Mouse (Mus musculus): ENCODE measurements at regions not wholly inside any gene's neighbourhood (a gene's known extent, or its start where the extent isn't known, plus 50 kb on each side); places are given as distances from the start of the nearest gene placed in this dataset.

GRCm38 (mm10) chr2:45227276-45227944 lies 110.2 kb upstream of the Zeb2 start:
- Histone ChIP-seq H3K27ac (ENCODE audit: low read depth, low read length) (no peak overlapping the region), H3K4me3 (ENCODE audit: low read depth, low read length) (no peak overlapping the region), H3K4me2 (ENCODE audit: low read depth) (peak overlapping the region; percentile 19; the same call in 1 of the 2 replicates), H3K9me3 (ENCODE audit: low read length) (no peaks in the 10 kb centered on the region), H3K4me1 (ENCODE audit: insufficient read depth) (peaks cover 4% of the 10 kb centered on the region), H3K36me3 (ENCODE audit: insufficient read depth) (no peaks in the 10 kb centered on the region), H3K27me3 (ENCODE audit: insufficient read depth, low read length) (no peaks in the 10 kb centered on the region), H3K9ac (no peak overlapping the region)
- DNase-seq (no peak), ATAC-seq (peak; percentile 61; the same call in 1 of the 2 replicates)
- no peak for TF ChIP-seq CTCF (IDR thresholded peaks at IDR 0.05; ENCODE audit: low read depth)
- 23% methylated on average over 14 of the region's 14 CpGs for WGBS

GRCm38 (mm10) chr2:45226045-45226370 lies 108.8 kb upstream of the Zeb2 start:
- Histone ChIP-seq H3K4me2 (ENCODE audit: low read depth) (no peak overlapping the region), H3K27me3 (ENCODE audit: insufficient read depth, low read length) (no peaks in the 10 kb centered on the region), H3K27ac (ENCODE audit: low read depth, low read length) (no peak overlapping the region), H3K9ac (no peak overlapping the region), H3K9me3 (ENCODE audit: low read length) (no peaks in the 10 kb centered on the region), H3K4me1 (ENCODE audit: insufficient read depth) (peaks cover 4% of the 10 kb centered on the region), H3K4me3 (ENCODE audit: low read depth, low read length) (no peak overlapping the region), H3K36me3 (ENCODE audit: insufficient read depth) (no peaks in the 10 kb centered on the region)
- DNase-seq (no peak), ATAC-seq (no peak)
- no peak for TF ChIP-seq CTCF (IDR thresholded peaks at IDR 0.05; ENCODE audit: low read depth)
- 33% methylated on average over 4 of the region's 4 CpGs for WGBS

GRCm38 (mm10) chr2:45225364-45226044 lies 108.3 kb upstream of the Zeb2 start:
- H3K4me2 ChIP-seq (ENCODE audit: low read depth), result no peak overlapping the region
- H3K9ac ChIP-seq, result no peak overlapping the region
- H3K36me3 ChIP-seq (ENCODE audit: insufficient read depth), result no peaks in the 10 kb centered on the region
- WGBS, result 18% methylated on average over 9 of the region's 9 CpGs
- H3K4me3 ChIP-seq (ENCODE audit: low read depth, low read length), result no peak overlapping the region
- no peaks in the 10 kb centered on the region for H3K27me3 ChIP-seq (ENCODE audit: insufficient read depth, low read length)
- DNase-seq, result no peak
- peak; percentile 82 for ATAC-seq
- H3K27ac ChIP-seq (ENCODE audit: low read depth, low read length), result no peak overlapping the region
- H3K4me1 ChIP-seq (ENCODE audit: insufficient read depth), result peaks cover 4% of the 10 kb centered on the region
- no peak for TF ChIP-seq CTCF (IDR thresholded peaks at IDR 0.05; ENCODE audit: low read depth)
- no peaks in the 10 kb centered on the region for H3K9me3 ChIP-seq (ENCODE audit: low read length)

- DNase-seq (no peak), ATAC-seq (no peak)
- Histone ChIP-seq H3K9me3 (ENCODE audit: low read length) (no peaks in the 10 kb centered on the region), H3K4me2 (ENCODE audit: low read depth) (no peak overlapping the region), H3K27ac (ENCODE audit: low read depth, low read length) (no peak overlapping the region), H3K9ac (no peak overlapping the region), H3K4me3 (ENCODE audit: low read depth, low read length) (no peak overlapping the region), H3K4me1 (ENCODE audit: insufficient read depth) (peaks cover 2% of the 10 kb centered on the region), H3K36me3 (ENCODE audit: insufficient read depth) (no peaks in the 10 kb centered on the region), H3K27me3 (ENCODE audit: insufficient read depth, low read length) (no peaks in the 10 kb centered on the region)
- TF ChIP-seq CTCF (IDR thresholded peaks at IDR 0.05; ENCODE audit: low read depth), result no peak
- 63% methylated on average over 13 of the region's 13 CpGs for WGBS
Measured at GRCm38 (mm10) chr2:45222213-45222612, 105.0 kb upstream of the Zeb2 start.

- 45% methylated on average over 5 of the region's 5 CpGs for WGBS
- Histone ChIP-seq H3K9ac (no peak overlapping the region), H3K4me2 (ENCODE audit: low read depth) (no peak overlapping the region), H3K27me3 (ENCODE audit: insufficient read depth, low read length) (no peaks in the 10 kb centered on the region), H3K4me1 (ENCODE audit: insufficient read depth) (no peaks in the 10 kb centered on the region), H3K27ac (ENCODE audit: low read depth, low read length) (no peak overlapping the region), H3K9me3 (ENCODE audit: low read length) (no peaks in the 10 kb centered on the region), H3K4me3 (ENCODE audit: low read depth, low read length) (no peak overlapping the region), H3K36me3 (ENCODE audit: insufficient read depth) (no peaks in the 10 kb centered on the region)
- ATAC-seq (no peak), DNase-seq (no peak)
- no peak for TF ChIP-seq CTCF (IDR thresholded peaks at IDR 0.05; ENCODE audit: low read depth)
Measured at GRCm38 (mm10) chr2:45219851-45220250, 102.7 kb upstream of the Zeb2 start.

GRCm38 (mm10) chr2:45212833-45213232 lies 95.6 kb upstream of the Zeb2 start:
- WGBS, result 77% methylated on average over 2 of the region's 2 CpGs
- no peak for DNase-seq
- no peak for ATAC-seq

GRCm38 (mm10) chr2:45208526-45208925 lies 91.3 kb upstream of the Zeb2 start:
- Histone ChIP-seq H3K27me3 (ENCODE audit: insufficient read depth, low read length) (no peaks in the 10 kb centered on the region), H3K36me3 (ENCODE audit: insufficient read depth) (no peaks in the 10 kb centered on the region), H3K9ac (no peak overlapping the region), H3K4me1 (ENCODE audit: insufficient read depth) (no peaks in the 10 kb centered on the region), H3K4me2 (ENCODE audit: low read depth) (no peak overlapping the region), H3K9me3 (ENCODE audit: low read length) (no peaks in the 10 kb centered on the region), H3K27ac (ENCODE audit: low read depth, low read length) (no peak overlapping the region), H3K4me3 (ENCODE audit: low read depth, low read length) (no peak overlapping the region)
- 93% methylated on average over 6 of the region's 6 CpGs for WGBS
- TF ChIP-seq CTCF (IDR thresholded peaks at IDR 0.05; ENCODE audit: low read depth), result no peak
- no peak for ATAC-seq
- DNase-seq, result no peak

More at GRCm38 (mm10) chr2:45212833-45213232, 95.6 kb upstream of the Zeb2 start:
- no peaks in the 10 kb centered on the region for H3K27me3 ChIP-seq (ENCODE audit: insufficient read depth, low read length)
- H3K9ac ChIP-seq, result no peak overlapping the region
- H3K4me3 ChIP-seq (ENCODE audit: low read depth, low read length), result no peak overlapping the region
- H3K36me3 ChIP-seq (ENCODE audit: insufficient read depth), result no peaks in the 10 kb centered on the region
- H3K4me1 ChIP-seq (ENCODE audit: insufficient read depth), result no peaks in the 10 kb centered on the region
- H3K4me2 ChIP-seq (ENCODE audit: low read depth), result no peak overlapping the region
- H3K27ac ChIP-seq (ENCODE audit: low read depth, low read length), result no peak overlapping the region
- no peaks in the 10 kb centered on the region for H3K9me3 ChIP-seq (ENCODE audit: low read length)
- TF ChIP-seq CTCF (IDR thresholded peaks at IDR 0.05; ENCODE audit: low read depth), result no peak

Data from forebrain, postnatal 0 days (tissue).